Mouse (Mus musculus): ENCODE data around the gene Plcl2. TPM values are rescaled to one million over a fixed set of nuclear protein-coding genes. Genes with fewer than 3 reads are reported as not detected.

The Plcl2 gene
- polyA plus RNA-seq, 1 experiment from 2014 or later = 6.7 TPM

GRCm38 (mm10) chr17:50729031-50729430 lies 219.8 kb downstream of the Plcl2 start:
- Histone ChIP-seq H3K9me3 (ENCODE audit: control insufficient read depth, low read length) (no peaks in the 10 kb centered on the region), H3K36me3 (ENCODE audit: control insufficient read depth, insufficient read depth, low read length) (no peaks in the 10 kb centered on the region), H3K4me3 (ENCODE audit: low read depth, low read length) (no peak overlapping the region), H3K4me1 (replicated peaks; ENCODE audit: control insufficient read depth, insufficient read depth, low read length) (no peaks in the 10 kb centered on the region), H3K27ac (ENCODE audit: low read depth) (no peak overlapping the region), H3K4me2 (ENCODE audit: low read length) (no peak overlapping the region), H3K9ac (ENCODE audit: low read length) (no peak overlapping the region), H3K27me3 (replicated peaks; ENCODE audit: control insufficient read depth, insufficient read depth, low read length) (no peaks in the 10 kb centered on the region)
- DNase-seq (ENCODE audit: low spot score) (peak; percentile 39), ATAC-seq (replicated peaks; ENCODE audit: low FRiP score, low TSS enrichment, low read depth) (no peak)
- 94% methylated on average over 2 of the region's 2 CpGs for WGBS

- Histone ChIP-seq H3K4me2 (ENCODE audit: low read length) (no peak overlapping the region), H3K36me3 (ENCODE audit: control insufficient read depth, insufficient read depth, low read length) (no peaks in the 10 kb centered on the region), H3K27me3 (replicated peaks; ENCODE audit: control insufficient read depth, insufficient read depth, low read length) (no peaks in the 10 kb centered on the region), H3K4me1 (replicated peaks; ENCODE audit: control insufficient read depth, insufficient read depth, low read length) (no peaks in the 10 kb centered on the region), H3K9ac (ENCODE audit: low read length) (no peak overlapping the region), H3K4me3 (ENCODE audit: low read depth, low read length) (no peak overlapping the region), H3K27ac (ENCODE audit: low read depth) (no peak overlapping the region), H3K9me3 (ENCODE audit: control insufficient read depth, low read length) (no peaks in the 10 kb centered on the region)
- DNase-seq (ENCODE audit: low spot score) = peak; percentile 39
- WGBS = 88% methylated on average over 6 of the region's 6 CpGs
- no peak for ATAC-seq (replicated peaks; ENCODE audit: low FRiP score, low TSS enrichment, low read depth)
These were observed 220.4 kb downstream of the Plcl2 start for GRCm38 (mm10) chr17:50729577-50729976.

- Histone ChIP-seq H3K27ac (ENCODE audit: low read depth) (no peak overlapping the region), H3K4me3 (ENCODE audit: low read depth, low read length) (no peak overlapping the region), H3K4me1 (replicated peaks; ENCODE audit: control insufficient read depth, insufficient read depth, low read length) (no peaks in the 10 kb centered on the region), H3K4me2 (ENCODE audit: low read length) (no peak overlapping the region), H3K36me3 (ENCODE audit: control insufficient read depth, insufficient read depth, low read length) (peaks cover 7% of the 10 kb centered on the region; the same call in 1 of the 2 replicates), H3K9me3 (ENCODE audit: control insufficient read depth, low read length) (no peaks in the 10 kb centered on the region), H3K27me3 (replicated peaks; ENCODE audit: control insufficient read depth, insufficient read depth, low read length) (no peaks in the 10 kb centered on the region), H3K9ac (ENCODE audit: low read length) (no peak overlapping the region)
- peak; percentile 49 for DNase-seq (ENCODE audit: low spot score)
- 85% methylated on average over 2 of the region's 2 CpGs for WGBS
- no peak for ATAC-seq (replicated peaks; ENCODE audit: low FRiP score, low TSS enrichment, low read depth)
These were observed 221.7 kb downstream of the Plcl2 start for GRCm38 (mm10) chr17:50730896-50731295.

GRCm38 (mm10) chr17:50731876-50732275 lies 222.7 kb downstream of the Plcl2 start:
- Histone ChIP-seq H3K36me3 (ENCODE audit: control insufficient read depth, insufficient read depth, low read length) (peaks cover 7% of the 10 kb centered on the region; the same call in 1 of the 2 replicates), H3K9ac (ENCODE audit: low read length) (no peak overlapping the region), H3K4me2 (ENCODE audit: low read length) (no peak overlapping the region), H3K4me1 (replicated peaks; ENCODE audit: control insufficient read depth, insufficient read depth, low read length) (no peaks in the 10 kb centered on the region), H3K9me3 (ENCODE audit: control insufficient read depth, low read length) (no peaks in the 10 kb centered on the region), H3K4me3 (ENCODE audit: low read depth, low read length) (no peak overlapping the region), H3K27ac (ENCODE audit: low read depth) (no peak overlapping the region), H3K27me3 (replicated peaks; ENCODE audit: control insufficient read depth, insufficient read depth, low read length) (no peaks in the 10 kb centered on the region)
- no peak for ATAC-seq (replicated peaks; ENCODE audit: low FRiP score, low TSS enrichment, low read depth)
- peak; percentile 46 for DNase-seq (ENCODE audit: low spot score)
- 94% methylated on average over 5 of the region's 5 CpGs for WGBS

GRCm38 (mm10) chr17:50733390-50733789 lies 224.2 kb downstream of the Plcl2 start:
- Histone ChIP-seq H3K27ac (ENCODE audit: low read depth) (no peak overlapping the region), H3K27me3 (replicated peaks; ENCODE audit: control insufficient read depth, insufficient read depth, low read length) (no peaks in the 10 kb centered on the region), H3K4me3 (ENCODE audit: low read depth, low read length) (no peak overlapping the region), H3K9ac (ENCODE audit: low read length) (no peak overlapping the region), H3K4me1 (replicated peaks; ENCODE audit: control insufficient read depth, insufficient read depth, low read length) (no peaks in the 10 kb centered on the region), H3K4me2 (ENCODE audit: low read length) (no peak overlapping the region), H3K36me3 (ENCODE audit: control insufficient read depth, insufficient read depth, low read length) (peaks cover 7% of the 10 kb centered on the region; the same call in 1 of the 2 replicates), H3K9me3 (ENCODE audit: control insufficient read depth, low read length) (no peaks in the 10 kb centered on the region)
- 92% methylated on average over 7 of the region's 7 CpGs for WGBS
- peak; percentile 46 for DNase-seq (ENCODE audit: low spot score)
- ATAC-seq (replicated peaks; ENCODE audit: low FRiP score, low TSS enrichment, low read depth) = no peak

- H3K36me3 ChIP-seq (ENCODE audit: control insufficient read depth, insufficient read depth, low read length) = peaks cover 7% of the 10 kb centered on the region; the same call in 1 of the 2 replicates
These were observed 225.6 kb downstream of the Plcl2 start for GRCm38 (mm10) chr17:50734781-50735180.

GRCm38 (mm10) chr17:50735382-50735954 lies 226.3 kb downstream of the Plcl2 start:
- H3K27ac ChIP-seq (ENCODE audit: low read depth) = no peak overlapping the region
- no peak overlapping the region for H3K4me3 ChIP-seq (ENCODE audit: low read depth, low read length)
- peak; percentile 32 for DNase-seq (ENCODE audit: low spot score)
- H3K27me3 ChIP-seq (replicated peaks; ENCODE audit: control insufficient read depth, insufficient read depth, low read length) = no peaks in the 10 kb centered on the region
- no peak overlapping the region for H3K4me2 ChIP-seq (ENCODE audit: low read length)
- H3K36me3 ChIP-seq (ENCODE audit: control insufficient read depth, insufficient read depth, low read length) = peaks cover 7% of the 10 kb centered on the region; the same call in 1 of the 2 replicates
- no peak overlapping the region for H3K9ac ChIP-seq (ENCODE audit: low read length)
- WGBS = 84% methylated on average over 4 of the region's 4 CpGs
- no peak for ATAC-seq (replicated peaks; ENCODE audit: low FRiP score, low TSS enrichment, low read depth)
- no peaks in the 10 kb centered on the region for H3K9me3 ChIP-seq (ENCODE audit: control insufficient read depth, low read length)
- H3K4me1 ChIP-seq (replicated peaks; ENCODE audit: control insufficient read depth, insufficient read depth, low read length) = no peaks in the 10 kb centered on the region

More at GRCm38 (mm10) chr17:50734781-50735180, 225.6 kb downstream of the Plcl2 start:
- Histone ChIP-seq H3K9ac (ENCODE audit: low read length) (no peak overlapping the region), H3K9me3 (ENCODE audit: control insufficient read depth, low read length) (no peaks in the 10 kb centered on the region), H3K4me1 (replicated peaks; ENCODE audit: control insufficient read depth, insufficient read depth, low read length) (no peaks in the 10 kb centered on the region), H3K27ac (ENCODE audit: low read depth) (no peak overlapping the region), H3K4me2 (ENCODE audit: low read length) (no peak overlapping the region), H3K27me3 (replicated peaks; ENCODE audit: control insufficient read depth, insufficient read depth, low read length) (no peaks in the 10 kb centered on the region), H3K4me3 (ENCODE audit: low read depth, low read length) (no peak overlapping the region)
- 84% methylated on average over 6 of the region's 6 CpGs for WGBS
- ATAC-seq (replicated peaks; ENCODE audit: low FRiP score, low TSS enrichment, low read depth) = no peak
- DNase-seq (ENCODE audit: low spot score) = peak; percentile 46

GRCm38 (mm10) chr17:50735955-50736533 lies 226.8 kb downstream of the Plcl2 start:
- no peaks in the 10 kb centered on the region for H3K9me3 ChIP-seq (ENCODE audit: control insufficient read depth, low read length)
- no peak overlapping the region for H3K4me2 ChIP-seq (ENCODE audit: low read length)
- peaks cover 7% of the 10 kb centered on the region; the same call in 1 of the 2 replicates for H3K36me3 ChIP-seq (ENCODE audit: control insufficient read depth, insufficient read depth, low read length)
- no peaks in the 10 kb centered on the region for H3K4me1 ChIP-seq (replicated peaks; ENCODE audit: control insufficient read depth, insufficient read depth, low read length)
- ATAC-seq (replicated peaks; ENCODE audit: low FRiP score, low TSS enrichment, low read depth) = no peak
- H3K27me3 ChIP-seq (replicated peaks; ENCODE audit: control insufficient read depth, insufficient read depth, low read length) = no peaks in the 10 kb centered on the region
- no peak overlapping the region for H3K4me3 ChIP-seq (ENCODE audit: low read depth, low read length)
- peak; percentile 37 for DNase-seq (ENCODE audit: low spot score)
- no peak overlapping the region for H3K27ac ChIP-seq (ENCODE audit: low read depth)
- no peak overlapping the region for H3K9ac ChIP-seq (ENCODE audit: low read length)
- 79% methylated on average over 8 of the region's 8 CpGs for WGBS

- no peak overlapping the region for H3K9ac ChIP-seq (ENCODE audit: low read length)
These were observed 227.9 kb downstream of the Plcl2 start for GRCm38 (mm10) chr17:50737068-50737467.

More at GRCm38 (mm10) chr17:50737068-50737467, 227.9 kb downstream of the Plcl2 start:
- Histone ChIP-seq H3K9me3 (ENCODE audit: control insufficient read depth, low read length) (no peaks in the 10 kb centered on the region), H3K4me3 (ENCODE audit: low read depth, low read length) (no peak overlapping the region), H3K4me1 (replicated peaks; ENCODE audit: control insufficient read depth, insufficient read depth, low read length) (no peaks in the 10 kb centered on the region), H3K27ac (ENCODE audit: low read depth) (no peak overlapping the region), H3K27me3 (replicated peaks; ENCODE audit: control insufficient read depth, insufficient read depth, low read length) (no peaks in the 10 kb centered on the region), H3K36me3 (ENCODE audit: control insufficient read depth, insufficient read depth, low read length) (peaks cover 7% of the 10 kb centered on the region; the same call in 1 of the 2 replicates), H3K4me2 (ENCODE audit: low read length) (no peak overlapping the region)
- WGBS = 61% methylated on average over 2 of the region's 2 CpGs
- no peak for ATAC-seq (replicated peaks; ENCODE audit: low FRiP score, low TSS enrichment, low read depth)
- DNase-seq (ENCODE audit: low spot score) = peak; percentile 34
